Mouse (Mus musculus): ENCODE measurements at regions not wholly inside any gene's neighbourhood (a gene's known extent, or its start where the extent isn't known, plus 50 kb on each side); places are given as distances from the start of the nearest gene placed in this dataset.

- TF ChIP-seq CTCF (IDR thresholded peaks at IDR 0.05; ENCODE audit: extremely low read depth, insufficient read length, insufficient replicate concordance, low read depth, low read length): no peak
- no peak for TF ChIP-seq POLR2A (IDR thresholded peaks at IDR 0.05; ENCODE audit: low read depth, low read length)
These were observed 79.8 kb upstream of the Trib2 start for GRCm38 (mm10) chr12:15896511-15896910.

All from small intestine, adult 2 months (tissue).